Mouse (Mus musculus) small intestine, adult 2 months (tissue): ENCODE results near the gene H2-T24. TPM values are rescaled to one million over a fixed set of nuclear protein-coding genes. Genes with fewer than 3 reads are reported as not detected.
A peak's percentile ranks its signal among the peaks of the same experiment; 100 is the strongest.

ENCODE experiments used
- H3K27ac ChIP-seq: fragments of 200-500 bp; 2 replicates; pipeline ENCODE4 v1.5.1; 2012; ENCODE audit warnings: low read depth, low read length, control low read depth, inconsistent platforms; ENCODE audit not compliant: insufficient read depth
- H3K27me3 ChIP-seq: fragments of 200-500 bp; 2 replicates; pipeline ENCODE4 v1.6.1; 2012; ENCODE audit warnings: mild to moderate bottlenecking, moderate library complexity, low read length, inconsistent platforms; ENCODE audit not compliant: control insufficient read depth, insufficient read depth
- H3K36me3 ChIP-seq: fragments of 200-500 bp; 2 replicates; pipeline ENCODE4 v1.6.1; 2012; ENCODE audit warnings: mild to moderate bottlenecking, low read length, control low read depth, inconsistent platforms; ENCODE audit not compliant: control insufficient read depth, insufficient read depth
- H3K4me1 ChIP-seq: fragments of 200-500 bp; 2 replicates; pipeline ENCODE4 v1.6.1; 2012; ENCODE audit warnings: low read length, inconsistent platforms, mixed read lengths; ENCODE audit not compliant: control insufficient read depth, insufficient read depth, insufficient read length
- H3K4me3 ChIP-seq: fragments of 200-500 bp; 2 replicates; pipeline ENCODE4 v1.5.1; 2012; ENCODE audit warnings: low read depth, mild to moderate bottlenecking, control low read depth, inconsistent platforms, low read length, moderate library complexity
- CTCF ChIP-seq: fragments of 200-500 bp; IDR thresholded peaks from 2 replicates; pipeline ENCODE4 v1.5.1; 2012; ENCODE audit warnings: low read depth, mild to moderate bottlenecking, control low read depth, inconsistent platforms, low read length, moderate library complexity, mixed read lengths; ENCODE audit not compliant: insufficient replicate concordance, insufficient read length; ENCODE audit errors: extremely low read depth
- POLR2A ChIP-seq: fragments of 200-500 bp; IDR thresholded peaks from 2 replicates; pipeline ENCODE4 v1.6.1; 2012; ENCODE audit warnings: low read depth, mild to moderate bottlenecking, control low read depth, inconsistent platforms, low read length, moderate library complexity
- WGBS: fragments of 180-500 bp; shearing (Covaris S2); methylation state at CpG from one replicate; pipeline ENCODE4 v1.1.7; 2018; 5-methylcytosine and 5-hydroxymethylcytosine counted together
- polyA plus RNA-seq: library from polyadenylated mRNA; depleted of rRNA; stranded (reverse); fragments of >200 nt; gene quantifications from 2 replicates; pipeline ENCODE4 v1.2.3, GENCODE M21; 2012

H2-T24 gene
- polyA plus RNA-seq, 1 experiment, result 5.4 TPM

DNA sequence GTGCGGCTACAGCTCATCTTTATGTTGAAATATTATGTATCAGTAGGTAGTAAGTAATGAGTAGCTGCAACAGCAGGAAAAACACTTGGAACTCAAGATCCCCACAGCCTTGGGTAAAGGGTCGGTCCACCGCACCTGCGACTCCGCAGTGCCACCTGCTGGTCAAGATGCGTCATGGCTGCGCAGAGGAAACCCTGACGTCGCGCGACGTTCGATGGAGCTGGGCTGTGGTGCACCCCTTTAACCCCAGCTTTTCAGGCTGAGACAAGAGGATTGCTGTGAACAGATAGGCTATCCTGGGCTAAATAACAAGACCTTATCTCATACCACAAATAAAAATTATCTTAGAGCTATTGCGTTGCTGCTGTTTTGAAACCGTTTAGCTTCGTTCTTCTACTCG, 26.7 kb downstream of the H2-T24 start:
- peaks cover 4% of the 10 kb centered on the region; the same call in 1 of the 2 replicates for H3K36me3 ChIP-seq
- WGBS, result 2% methylated on average over 17 of the region's 17 CpGs
- H3K4me3 ChIP-seq, result peak overlapping the region; percentile 41
- no peak overlapping the region for H3K27ac ChIP-seq
- no peaks in the 10 kb centered on the region for H3K27me3 ChIP-seq
- TF ChIP-seq POLR2A, result no peak
- peak; percentile 99 for TF ChIP-seq CTCF
- peaks cover 4% of the 10 kb centered on the region for H3K4me1 ChIP-seq

DNA sequence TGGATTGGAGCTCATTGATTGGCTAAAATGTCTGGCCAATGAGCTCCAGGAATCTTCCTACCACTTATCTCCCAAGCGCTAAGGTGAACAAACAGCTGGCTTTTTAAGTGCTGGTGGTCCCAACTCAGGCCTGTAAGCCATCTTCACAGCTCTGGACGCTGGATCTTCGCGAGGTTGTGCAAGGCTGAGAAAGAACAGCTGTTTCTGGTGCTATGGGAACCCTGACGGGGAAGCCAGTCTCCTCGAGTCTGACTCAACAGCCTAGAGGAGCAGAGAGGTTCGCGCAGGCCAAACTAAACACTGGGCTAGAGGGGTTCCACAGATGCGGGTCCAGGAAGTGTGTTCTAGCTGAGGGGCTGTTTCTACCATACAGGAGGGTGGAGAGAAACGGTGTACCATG, 28.6 kb downstream of the H2-T24 start:
- WGBS, result 49% methylated on average over 10 of the region's 10 CpGs
- Histone ChIP-seq H3K4me1 (peaks cover 2% of the 10 kb centered on the region; the same call in 1 of the 2 replicates), H3K4me3 (no peak overlapping the region), H3K36me3 (peaks cover 19% of the 10 kb centered on the region), H3K27me3 (no peaks in the 10 kb centered on the region), H3K27ac (no peak overlapping the region)
- TF ChIP-seq POLR2A, result no peak
- TF ChIP-seq CTCF, result no peak

DNA sequence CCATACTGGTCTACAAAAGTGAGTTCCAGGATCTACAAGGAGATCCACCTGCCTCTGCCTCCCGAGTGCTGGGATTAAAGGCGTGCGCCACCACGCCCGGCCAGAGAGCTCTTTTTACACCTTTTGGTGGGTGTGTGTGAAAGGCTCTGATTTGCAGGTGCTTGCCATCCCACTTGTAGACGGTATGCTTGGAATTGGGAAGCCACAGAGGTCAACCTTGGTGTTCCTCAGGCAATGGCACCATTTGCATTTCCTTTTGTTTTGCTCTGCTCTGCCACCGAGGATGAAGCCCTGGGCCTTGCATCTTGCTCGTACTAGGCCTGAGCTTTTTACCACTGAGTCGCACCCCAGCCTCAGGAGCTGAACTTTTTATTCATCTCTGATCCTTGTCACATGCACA, 38.6 kb downstream of the H2-T24 start:
- Histone ChIP-seq H3K4me3 (no peak overlapping the region), H3K27me3 (no peaks in the 10 kb centered on the region), H3K36me3 (peaks cover 31% of the 10 kb centered on the region), H3K4me1 (peaks cover 11% of the 10 kb centered on the region; the same call in 1 of the 2 replicates), H3K27ac (no peak overlapping the region)
- TF ChIP-seq CTCF, result no peak
- TF ChIP-seq POLR2A, result no peak
- 92% methylated on average over 9 of the region's 9 CpGs for WGBS

DNA sequence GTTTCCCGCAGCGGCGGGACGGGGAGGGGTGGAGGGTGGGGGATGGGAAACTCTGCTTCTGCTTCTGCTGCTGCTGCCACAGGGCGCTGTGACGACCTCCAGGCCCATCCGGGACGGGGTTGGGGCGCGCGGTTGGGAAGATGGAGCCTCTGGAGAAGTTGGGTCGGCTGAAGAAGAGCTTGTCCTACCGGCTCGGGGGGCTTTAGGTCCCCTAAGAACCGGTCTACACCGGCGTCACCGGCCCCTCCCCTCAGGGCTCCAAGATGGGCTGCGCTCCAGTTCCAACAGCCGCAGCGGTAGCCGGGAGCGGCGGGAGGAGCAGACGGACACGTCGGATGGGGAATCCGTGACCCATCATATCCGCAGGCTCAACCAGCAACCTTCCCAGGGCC, 40.0 kb downstream of the H2-T24 start:
- peaks cover 11% of the 10 kb centered on the region; the same call in 1 of the 2 replicates for H3K4me1 ChIP-seq
- TF ChIP-seq CTCF, result no peak
- no peak for TF ChIP-seq POLR2A
- H3K4me3 ChIP-seq, result peak overlapping the region; percentile 75
- H3K27me3 ChIP-seq, result no peaks in the 10 kb centered on the region
- peaks cover 25% of the 10 kb centered on the region for H3K36me3 ChIP-seq
- WGBS, result 1% methylated on average over 29 of the region's 29 CpGs
- peak overlapping the region; percentile 80 for H3K27ac ChIP-seq

DNA sequence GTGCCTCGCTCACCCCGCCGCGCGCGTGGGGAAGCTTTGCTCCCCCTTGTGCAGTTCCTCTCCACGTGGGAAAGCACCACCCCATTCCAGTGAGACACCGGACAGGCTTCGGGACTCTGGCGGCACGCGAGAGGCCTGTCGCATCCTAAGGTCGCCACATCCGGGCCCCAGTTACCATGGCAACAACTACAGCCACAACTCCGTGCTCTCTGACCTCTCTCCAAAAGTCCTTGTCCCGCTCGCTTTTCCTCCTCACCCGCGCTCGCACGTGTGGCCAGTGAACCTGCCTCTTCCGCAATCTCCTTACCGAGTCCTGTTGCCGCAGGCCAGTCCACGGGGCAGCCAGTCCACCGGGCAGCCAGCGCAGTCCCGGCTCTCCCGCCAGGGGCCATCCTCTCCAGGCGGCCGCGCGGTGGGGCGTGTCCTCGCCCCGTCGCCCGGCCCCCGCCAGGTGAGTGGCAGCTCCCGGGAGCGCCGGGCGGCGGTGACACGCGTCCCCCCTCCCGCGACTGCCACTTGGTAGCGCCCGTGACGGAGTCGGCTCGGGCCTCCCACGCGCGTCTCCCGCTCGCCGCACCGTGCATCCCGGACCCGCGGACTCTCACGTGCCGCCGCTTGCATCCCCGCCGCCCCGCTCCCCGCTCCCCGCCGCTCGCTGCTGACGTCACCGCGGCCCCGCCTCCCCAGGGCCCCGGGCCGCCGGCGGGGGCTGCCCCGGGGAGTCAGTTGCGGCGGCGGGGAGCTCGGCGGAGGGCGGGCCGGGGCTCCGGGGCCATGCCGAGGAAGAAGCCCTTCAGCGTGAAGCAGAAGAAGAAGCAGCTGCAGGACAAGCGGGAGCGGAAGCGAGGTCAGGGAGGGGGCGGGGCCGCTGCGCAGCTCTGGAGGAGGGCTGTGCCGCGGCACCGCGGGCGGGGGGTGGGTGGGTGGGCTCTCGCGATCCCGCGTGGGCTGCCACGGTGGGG, 40.7 kb downstream of the H2-T24 start, which contains the start of the genes Gnl1 and Prr3:
Gene Gnl1, plus strand, starts transcription at position 451 of the 962 bp plus-strand sequence.
Gene Prr3, minus strand, starts transcription at position 836 of the 962 bp plus-strand sequence.
- Histone ChIP-seq H3K27ac (peak within 1 kb of the TSS; percentile 80), H3K27me3 (no peaks in the 10 kb centered on the region), H3K4me1 (peaks cover 11% of the 10 kb centered on the region; the same call in 1 of the 2 replicates), H3K4me3 (peak within 1 kb of the TSS; percentile 75), H3K36me3 (peaks cover 20% of the 10 kb centered on the region)
- peak; percentile 22; the same call in 1 of the 2 replicates for TF ChIP-seq POLR2A
- TF ChIP-seq CTCF, result no peak
- 1% methylated on average over 109 of the region's 109 CpGs for WGBS

DNA sequence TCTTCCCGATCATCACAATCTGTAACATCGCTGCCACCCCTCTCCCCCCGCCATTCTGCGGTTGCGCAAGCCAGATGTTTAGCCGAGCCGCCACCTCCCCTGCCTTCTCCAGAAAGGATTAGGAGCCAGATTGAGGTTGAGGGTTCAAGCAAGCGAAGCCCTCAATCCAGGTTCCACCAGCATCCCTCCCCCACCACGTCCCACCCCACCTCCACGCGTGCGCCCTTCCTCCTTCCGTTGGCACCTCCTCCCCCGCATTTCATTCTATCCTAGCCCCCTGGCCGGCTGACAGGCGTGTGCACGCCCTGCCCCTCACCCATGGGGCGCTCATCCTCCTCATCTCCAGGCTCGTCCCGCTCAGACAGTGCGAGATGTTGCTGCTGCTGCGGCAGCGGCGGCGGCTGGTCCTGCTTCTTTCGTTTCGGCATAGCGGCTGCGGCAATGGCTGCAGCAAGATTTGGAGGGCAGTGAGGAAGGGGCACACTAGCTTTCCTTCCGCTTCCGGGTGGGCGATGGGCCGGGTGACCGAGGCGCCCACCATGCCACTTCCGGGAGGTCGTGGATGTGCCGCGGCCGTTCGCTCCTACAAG, 41.5 kb downstream of the H2-T24 start:
- Histone ChIP-seq H3K27me3 (no peaks in the 10 kb centered on the region), H3K36me3 (peaks cover 23% of the 10 kb centered on the region), H3K4me1 (peaks cover 11% of the 10 kb centered on the region; the same call in 1 of the 2 replicates), H3K4me3 (peak overlapping the region; percentile 75), H3K27ac (peak overlapping the region; percentile 65)
- no peak for TF ChIP-seq POLR2A
- TF ChIP-seq CTCF, result no peak
- WGBS, result under 1% methylated on average over 40 of the region's 41 CpGs
